7 mouse cellular contexts compared by ENCODE assay signal in the genomic region with DNA sequence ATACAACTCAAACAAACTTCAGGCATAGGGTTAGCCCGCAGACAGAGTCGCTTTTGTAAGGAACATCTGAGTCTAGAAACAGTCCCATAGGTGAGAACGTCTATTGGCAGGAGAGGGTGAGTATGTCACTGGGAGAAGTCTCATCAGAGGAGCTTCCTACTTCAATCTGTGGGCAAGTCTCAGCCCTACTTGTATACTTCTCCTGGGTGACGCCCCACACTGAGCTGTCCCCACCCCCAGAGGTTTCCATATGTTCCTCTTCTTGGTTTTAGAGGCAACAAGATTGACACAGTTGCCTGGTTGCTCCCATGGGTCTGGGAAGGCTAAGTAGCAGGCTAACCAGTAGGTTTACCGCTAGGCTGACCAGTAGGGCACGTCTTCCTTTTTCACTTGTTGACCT. TPM values are rescaled to one million over a fixed set of nuclear protein-coding genes. Genes with fewer than 3 reads are reported as not detected.
DNase-seq lines count a peak whose midpoint lies in the region; ATAC-seq and TF ChIP-seq lines count a peak whose summit lies in the region.
"Not testable (repeated sequence)": the region's sequence is repeated elsewhere in the genome, so short reads cannot be mapped to it uniquely, and the experiment has no call there.
"Had no signal": no experiment of that assay in that cellular context is flagged by ENCODE, and none has a peak within 500 bp of the region (broad histone marks: within the 10 kb centered on the region; RNA-seq: fewer than 3 reads in every experiment).

No protein-coding gene starts in this region.

- H3K4me3 ChIP-seq in lung, postnatal 0 days (ENCODE audit: low read depth, low read length): not testable (repeated sequence)

- ATAC-seq in common myeloid progenitor, adult 5-6 weeks (replicated peaks; ENCODE audit: low read depth, poor library complexity, severe bottlenecking): 0 out of 2 replicates have a peak, but pooled peaks have one; percentile 26
- ATAC-seq in granulocyte monocyte progenitor cell, adult 5-6 weeks (replicated peaks; ENCODE audit: poor library complexity, severe bottlenecking): peak; percentile 37
- 0 out of 2 replicates have a peak, but pooled peaks have one; percentile 14 for ATAC-seq in lung, postnatal 0 days
- ATAC-seq in megakaryocyte, adult 5-6 weeks (ENCODE audit: poor library complexity, severe bottlenecking): peak; percentile 73
- ATAC-seq in monocyte, adult 5-6 weeks (replicated peaks; ENCODE audit: insufficient number of reproducible peaks, low FRiP score, low TSS enrichment, poor library complexity, severe bottlenecking): peak; percentile 82

- not testable (repeated sequence) for TF ChIP-seq EP300 in lung, postnatal 0 days (IDR thresholded peaks at IDR 0.05)

- not testable (repeated sequence) for H3K9ac ChIP-seq in lung, postnatal 0 days (replicated peaks; ENCODE audit: low read depth)

- not testable (repeated sequence) for TF ChIP-seq CTCF in lung, postnatal 0 days (IDR thresholded peaks at IDR 0.05)

- H3K27me3 ChIP-seq in lung, postnatal 0 days (replicated peaks; ENCODE audit: insufficient read depth, low read length): not testable (repeated sequence)

- not testable (repeated sequence) for H3K9me3 ChIP-seq in lung, postnatal 0 days (ENCODE audit: low read length)

- H3K27ac ChIP-seq in lung, postnatal 0 days (ENCODE audit: low read length): not testable (repeated sequence)

- not testable (repeated sequence) for H3K36me3 ChIP-seq in lung, postnatal 0 days (ENCODE audit: insufficient read depth, low read length)

- H3K4me2 ChIP-seq in lung, postnatal 0 days (replicated peaks; ENCODE audit: low read depth, low read length): not testable (repeated sequence)

- DNase-seq in lung, postnatal 0 days (ENCODE audit: low spot score): not testable (repeated sequence)

- 82% methylated on average over 3 of the region's 6 CpGs for WGBS in lung, postnatal 0 days

- H3K4me1 ChIP-seq in lung, postnatal 0 days (ENCODE audit: insufficient read depth, low read depth, low read length): not testable (repeated sequence)

RNA-seq across cellular contexts. Expression of a gene that starts 10.0 kb away (rescaled TPM):
- total RNA-seq in common myeloid progenitor, adult 5-6 weeks (2017): 0.39 and 0.73 TPM in 2 replicates
- not detected in 2 replicates for total RNA-seq in granulocyte monocyte progenitor cell, adult 5-6 weeks (2014; fragmentation: Nextera tagmentation)
- total RNA-seq in granulocyte monocyte progenitor cell, adult 5-6 weeks (2017): 3.3 TPM in 1 of 2 replicates, not detected in the other
- 19.3 and 22.4 TPM in 2 replicates for polyA plus RNA-seq in lung, postnatal 0 days (2015; fragmentation: Nextera tagmentation; extraction: Ambion mirVana)
- 7.8 and 9.1 TPM in 2 replicates for total RNA-seq in megakaryocyte, adult 5-6 weeks (2015)
- 15.2 and 16.4 TPM in 2 replicates for total RNA-seq in megakaryocyte, adult 5-6 weeks (2017)
- 54.3 to 120 TPM (median 68.3 TPM) in 3 replicates for total RNA-seq in monocyte, adult 5-6 weeks (2017)
- polyA plus RNA-seq: G1E had no signal

RNA-seq across cellular contexts. Expression of a gene that starts 33.5 kb away (rescaled TPM):
- total RNA-seq in common myeloid progenitor, adult 5-6 weeks (2017): not detected in 2 replicates
- not detected in 2 replicates for total RNA-seq in granulocyte monocyte progenitor cell, adult 5-6 weeks (2014; fragmentation: Nextera tagmentation)
- total RNA-seq in granulocyte monocyte progenitor cell, adult 5-6 weeks (2017): not detected in 2 replicates
- 87.5 and 92.1 TPM in 2 replicates for polyA plus RNA-seq in lung, postnatal 0 days (2015; fragmentation: Nextera tagmentation; extraction: Ambion mirVana)
- 0.11 TPM in 1 of 2 replicates, not detected in the other for total RNA-seq in megakaryocyte, adult 5-6 weeks (2015)
- 0.16 TPM in 1 of 2 replicates, not detected in the other for total RNA-seq in megakaryocyte, adult 5-6 weeks (2017)
- 1.8 to 8.3 TPM (median 3.0 TPM) in 3 replicates for total RNA-seq in monocyte, adult 5-6 weeks (2017)
- polyA plus RNA-seq: activated CD4-positive, CD25-positive, alpha-beta regulatory T cell, adult 4 months; G1E had no signal

Comparison
In these comparisons a context has a peak if more than half of its experiments do, and no peak if none do; other contexts are left out.
1. ATAC-seq: peak in every context shown above with its lines; median percentile 82 in monocyte, adult 5-6 weeks; 73 in megakaryocyte, adult 5-6 weeks; 37 in granulocyte monocyte progenitor cell, adult 5-6 weeks; 26 in common myeloid progenitor, adult 5-6 weeks; 14 in lung, postnatal 0 days.